Mouse (Mus musculus) MEL (cell line): ENCODE measurements around the gene Trf. TPM values are rescaled to one million over a fixed set of nuclear protein-coding genes. Genes with fewer than 3 reads are reported as not detected.
"Not testable (repeated sequence)": the region's sequence is repeated elsewhere in the genome, so short reads cannot be mapped to it uniquely, and the experiment has no call there.

Source experiments
- DNase-seq: peaks from one replicate; pipeline ENCODE4 v3.0.0; 2011; ENCODE audit warnings: low read depth, low spot score
- H3K27ac ChIP-seq: 2 replicates; pipeline ENCODE4 v1.5.1; 2012; ENCODE audit warnings: low read depth, mild to moderate bottlenecking, control low read depth, low read length, moderate library complexity; ENCODE audit not compliant: control insufficient read depth
- H3K27me3 ChIP-seq, 2 experiments: fragments of 150-350 bp in 1 of 2; sonication (generic) in 1 of 2; 2 replicates each; pipeline ENCODE4 v1.6.1; 2012; ENCODE audit warnings: low read length in 2 of 2, mild to moderate bottlenecking in 2 of 2, improper control_type of control experiment in 1 of 2, moderate library complexity in 1 of 2; ENCODE audit not compliant: insufficient read depth in 2 of 2, control insufficient read depth in 1 of 2
- H3K36me3 ChIP-seq, 2 experiments: 2 replicates each; pipeline ENCODE4 v1.6.1; 2012 to 2014; ENCODE audit warnings: low read length in 2 of 2, improper control_type of control experiment in 1 of 2, inconsistent platforms in 1 of 2, mild to moderate bottlenecking in 1 of 2; ENCODE audit not compliant: insufficient read depth in 2 of 2, control insufficient read depth in 1 of 2
- H3K4me1 ChIP-seq, 2 experiments: fragments of 150-350 bp in 1 of 2; sonication (generic) in 1 of 2; 2 replicates each; pipeline ENCODE4 v1.6.1; 2012; ENCODE audit warnings: low read length in 2 of 2, improper control_type of control experiment in 1 of 2, mild to moderate bottlenecking in 1 of 2; ENCODE audit not compliant: insufficient read depth in 2 of 2, control insufficient read depth in 1 of 2
- H3K4me3 ChIP-seq, 2 experiments: fragments of 150-350 bp in 1 of 2; sonication (generic) in 1 of 2; 2 replicates each; pipeline ENCODE4 v1.5.1; 2012; ENCODE audit warnings: low read depth in 2 of 2, low read length in 2 of 2, mild to moderate bottlenecking in 2 of 2, moderate library complexity in 2 of 2, control low read depth in 1 of 2, improper control_type of control experiment in 1 of 2; ENCODE audit not compliant: control insufficient read depth in 1 of 2, insufficient read depth in 1 of 2
- H3K79me2 ChIP-seq: 2 replicates; pipeline ENCODE4 v1.6.1; 2012; ENCODE audit warnings: mild to moderate bottlenecking, low read length, moderate library complexity; ENCODE audit not compliant: control insufficient read depth, poor library complexity, insufficient read depth
- H3K9ac ChIP-seq: 2 replicates; pipeline ENCODE4 v1.6.1; 2012; ENCODE audit warnings: low read depth, mild to moderate bottlenecking, control low read depth, low read length, moderate library complexity; ENCODE audit not compliant: control insufficient read depth, poor library complexity, severe bottlenecking
- H3K9me3 ChIP-seq: fragments of 150-350 bp; sonication (generic); replicated peaks from 2 replicates; pipeline ENCODE4 v1.6.1; 2012; ENCODE audit warnings: mild to moderate bottlenecking, low read length, improper control_type of control experiment, moderate library complexity; ENCODE audit not compliant: insufficient read depth
- BHLHE40 ChIP-seq: IDR thresholded peaks from 2 replicates; pipeline ENCODE4 v1.6.1; 2012; ENCODE audit warnings: low read depth, mild to moderate bottlenecking, inconsistent platforms, low read length, improper control_type of control experiment, borderline replicate concordance
- ETS1 ChIP-seq: IDR thresholded peaks from 2 replicates; pipeline ENCODE4 v1.6.1; 2012; ENCODE audit warnings: low read depth, mild to moderate bottlenecking, inconsistent platforms, low read length, improper control_type of control experiment, moderate library complexity
- HCFC1 ChIP-seq: IDR thresholded peaks from 2 replicates; pipeline ENCODE4 v1.6.1; 2012; ENCODE audit warnings: low read depth, mild to moderate bottlenecking, inconsistent platforms, low read length, improper control_type of control experiment, moderate library complexity
- JUND ChIP-seq: IDR thresholded peaks from 2 replicates; pipeline ENCODE4 v1.6.1; 2011; ENCODE audit warnings: low read depth, mild to moderate bottlenecking, improper control_type of control experiment, low read length
- MAFK ChIP-seq: IDR thresholded peaks from 2 replicates; pipeline ENCODE4 v1.6.1; 2011; ENCODE audit warnings: low read depth, mild to moderate bottlenecking, low read length, improper control_type of control experiment, borderline replicate concordance
- MAZ ChIP-seq: IDR thresholded peaks from 2 replicates; pipeline ENCODE4 v1.6.1; 2012; ENCODE audit warnings: low read depth, mild to moderate bottlenecking, inconsistent platforms, low read length, improper control_type of control experiment
- MEF2A ChIP-seq: IDR thresholded peaks from 2 replicates; pipeline ENCODE4 v1.6.1; 2014; ENCODE audit warnings: low read depth, mild to moderate bottlenecking, inconsistent platforms, low read length, improper control_type of control experiment; ENCODE audit not compliant: poor library complexity, insufficient replicate concordance, severe bottlenecking; ENCODE audit errors: extremely low read depth
- MYC ChIP-seq: IDR thresholded peaks from 2 replicates; pipeline ENCODE4 v1.6.1; 2011; ENCODE audit warnings: low read depth, mild to moderate bottlenecking, low read length, improper control_type of control experiment, moderate library complexity
- NRF1 ChIP-seq: IDR thresholded peaks from 2 replicates; pipeline ENCODE4 v1.6.1; 2014; ENCODE audit warnings: low read depth, mild to moderate bottlenecking, inconsistent platforms, low read length, improper control_type of control experiment, moderate library complexity; ENCODE audit not compliant: poor library complexity, insufficient read depth, severe bottlenecking
- POLR2A ChIP-seq, 2 experiments: IDR thresholded peaks; 2 replicates each; pipeline ENCODE4 v1.6.1; 2011 to 2012; ENCODE audit warnings: low read length in 2 of 2, mild to moderate bottlenecking in 2 of 2, control low read depth in 1 of 2, improper control_type of control experiment in 1 of 2, low read depth in 1 of 2, moderate library complexity in 1 of 2; ENCODE audit not compliant: control insufficient read depth in 1 of 2, insufficient read depth in 1 of 2, poor library complexity in 1 of 2
- POLR2AphosphoS2 ChIP-seq: IDR thresholded peaks from 2 replicates; pipeline ENCODE4 v1.6.1; 2011; ENCODE audit warnings: low read length, improper control_type of control experiment
- RAD21 ChIP-seq: IDR thresholded peaks from 2 replicates; pipeline ENCODE4 v1.6.1; 2011; ENCODE audit warnings: mild to moderate bottlenecking, low read depth, low read length, improper control_type of control experiment
- SIN3A ChIP-seq: IDR thresholded peaks from 2 replicates; pipeline ENCODE4 v1.6.1; 2012; ENCODE audit warnings: low read length, improper control_type of control experiment, inconsistent platforms
- TAL1 ChIP-seq: IDR thresholded peaks from 2 replicates; pipeline ENCODE4 v1.6.1; 2012; ENCODE audit warnings: mild to moderate bottlenecking, inconsistent platforms, low read length, moderate library complexity, mixed read lengths
- TCF12 ChIP-seq: IDR thresholded peaks from 2 replicates; pipeline ENCODE4 v1.6.1; 2014; ENCODE audit warnings: low read depth, mild to moderate bottlenecking, inconsistent platforms, low read length, improper control_type of control experiment, moderate library complexity
- ZC3H11A ChIP-seq: IDR thresholded peaks from 2 replicates; pipeline ENCODE4 v1.6.1; 2012; ENCODE audit warnings: low read depth, mild to moderate bottlenecking, inconsistent platforms, low read length, improper control_type of control experiment
- ZMIZ1 ChIP-seq: IDR thresholded peaks from 2 replicates; pipeline ENCODE4 v1.6.1; 2012; ENCODE audit warnings: low read depth, mild to moderate bottlenecking, inconsistent platforms, low read length, improper control_type of control experiment, moderate library complexity
- ZNF384 ChIP-seq: IDR thresholded peaks from 2 replicates; pipeline ENCODE4 v1.6.1; 2012; ENCODE audit warnings: low read depth, mild to moderate bottlenecking, inconsistent platforms, low read length, improper control_type of control experiment
- polyA plus RNA-seq, 2 experiments: library from polyadenylated mRNA; stranded (reverse) in 1 of 2; unstranded in 1 of 2; fragments of >175 nt in 1 of 2; fragments of >200 nt in 1 of 2; gene quantifications; 2 replicates each; pipeline versions ENCODE4 v1.2.1 to v1.2.4; 2012; ENCODE audit warnings: low replicate concordance in 2 of 2, low read depth in 1 of 2; ENCODE audit not compliant: insufficient read length in 2 of 2, insufficient read depth in 1 of 2, missing spikeins in 1 of 2
- total RNA-seq: library from RNA; depleted of rRNA; stranded (reverse); fragments of 300-350 nt; gene quantifications from 2 replicates; pipeline ENCODE4 v1.2.3, GENCODE M21; 2012

Trf gene
- total and polyA plus RNA-seq, 3 experiments = not detected

DNA sequence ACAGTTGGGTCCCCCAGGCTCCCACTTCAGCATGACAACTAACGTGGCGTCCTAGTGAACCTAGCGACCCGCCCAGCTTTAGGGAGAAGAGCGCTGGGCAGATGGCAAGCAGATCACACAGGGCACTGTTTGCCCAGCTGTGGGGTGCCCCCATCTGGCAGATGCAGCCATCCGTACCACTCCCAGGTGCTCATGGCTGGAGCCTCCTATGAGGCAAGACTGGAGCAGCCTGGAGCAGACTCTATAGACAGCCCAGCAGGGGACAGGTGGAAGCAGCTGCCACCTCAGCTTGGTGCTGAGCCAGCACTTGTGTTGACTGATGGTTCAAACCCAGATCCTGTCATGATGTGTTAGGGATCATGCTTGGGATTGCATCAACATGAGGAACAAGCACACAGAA, 62.2 kb downstream of the Trf start:
- no peaks in the 10 kb centered on the region for H3K36me3 ChIP-seq
- H3K4me1 ChIP-seq = no peaks in the 10 kb centered on the region
- H3K9me3 ChIP-seq = no peaks in the 10 kb centered on the region
- H3K27me3 ChIP-seq = no peaks in the 10 kb centered on the region
- H3K27ac ChIP-seq = no peak overlapping the region
- no peaks in the 10 kb centered on the region for H3K79me2 ChIP-seq
- H3K9ac ChIP-seq = no peak overlapping the region
- no peak for DNase-seq
- TF ChIP-seq HCFC1 (no peak), MEF2A (no peak), POLR2A (IDR thresholded peaks at IDR 0.05; ENCODE audit: control insufficient read depth in 1 of 2, insufficient read depth in 1 of 2, low read depth in 1 of 2, low read length in 2 of 2, poor library complexity in 1 of 2) (no peak), MAZ (no peak), NRF1 (no peak), RAD21 (no peak), ZNF384 (no peak), ZC3H11A (no peak), JUND (no peak), MYC (no peak), TAL1 (no peak), SIN3A (no peak), ETS1 (no peak), TCF12 (no peak)
- H3K4me3 ChIP-seq = no peak overlapping the region

DNA sequence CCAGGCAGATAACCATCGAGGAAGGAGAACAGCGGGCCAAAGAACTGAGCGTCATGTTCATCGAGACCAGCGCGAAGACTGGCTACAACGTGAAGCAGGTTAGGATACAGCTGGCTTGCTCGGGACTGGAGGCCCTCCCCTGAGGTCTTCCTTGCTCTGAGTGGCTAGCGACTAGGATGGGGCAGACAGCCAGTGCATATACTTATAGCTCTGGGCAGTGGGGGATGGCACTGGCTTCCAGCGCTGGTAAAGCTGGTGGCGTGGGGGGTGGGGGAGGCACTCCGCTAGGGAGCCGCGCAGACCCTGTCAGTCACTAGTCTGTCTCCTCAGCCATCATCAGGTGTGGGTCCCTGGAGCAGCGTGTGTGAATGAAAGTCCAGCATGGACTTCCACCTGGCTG, 66.4 kb downstream of the Trf start:
- DNase-seq = no peak
- H3K27me3 ChIP-seq = no peaks in the 10 kb centered on the region
- no peaks in the 10 kb centered on the region for H3K9me3 ChIP-seq

DNA sequence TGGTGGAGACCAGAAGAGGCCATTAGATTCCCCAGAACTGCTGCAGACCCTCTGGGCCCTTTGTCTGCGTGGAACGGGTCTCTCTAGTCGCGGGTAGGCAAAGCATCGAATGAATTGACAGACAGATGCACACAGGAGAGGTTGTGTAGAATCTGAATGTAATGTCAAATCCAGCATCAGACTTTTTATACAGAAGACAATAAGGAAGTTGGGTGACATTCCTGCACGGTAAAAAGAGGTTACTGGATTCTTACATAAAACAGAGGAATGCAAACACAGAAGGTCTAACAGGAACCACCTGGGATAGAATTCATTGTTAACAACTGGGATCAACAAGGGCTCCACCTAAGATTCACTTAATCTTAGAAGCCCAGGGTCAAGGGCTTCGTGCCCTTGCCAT, 75.1 kb downstream of the Trf start:
- not testable (repeated sequence) for H3K27ac ChIP-seq, H3K9ac ChIP-seq, DNase-seq

More for the DNA sequence above, 66.4 kb downstream of the Trf start:
- H3K27ac ChIP-seq = no peak overlapping the region
- H3K4me1 ChIP-seq = no peaks in the 10 kb centered on the region
- no peak overlapping the region for H3K4me3 ChIP-seq
- TF ChIP-seq BHLHE40 (no peak), MAFK (no peak), ZMIZ1 (no peak), MYC (no peak), POLR2AphosphoS2 (no peak)
- H3K79me2 ChIP-seq = no peaks in the 10 kb centered on the region
- no peaks in the 10 kb centered on the region for H3K36me3 ChIP-seq
- H3K9ac ChIP-seq = no peak overlapping the region

More for the DNA sequence above, 75.1 kb downstream of the Trf start:
- H3K27me3 ChIP-seq, H3K9me3 ChIP-seq, H3K79me2 ChIP-seq, H3K4me3 ChIP-seq, H3K4me1 ChIP-seq, H3K36me3 ChIP-seq: not testable (repeated sequence)
